ENCODE assay signal across 27 mouse cellular contexts in the genomic region with DNA sequence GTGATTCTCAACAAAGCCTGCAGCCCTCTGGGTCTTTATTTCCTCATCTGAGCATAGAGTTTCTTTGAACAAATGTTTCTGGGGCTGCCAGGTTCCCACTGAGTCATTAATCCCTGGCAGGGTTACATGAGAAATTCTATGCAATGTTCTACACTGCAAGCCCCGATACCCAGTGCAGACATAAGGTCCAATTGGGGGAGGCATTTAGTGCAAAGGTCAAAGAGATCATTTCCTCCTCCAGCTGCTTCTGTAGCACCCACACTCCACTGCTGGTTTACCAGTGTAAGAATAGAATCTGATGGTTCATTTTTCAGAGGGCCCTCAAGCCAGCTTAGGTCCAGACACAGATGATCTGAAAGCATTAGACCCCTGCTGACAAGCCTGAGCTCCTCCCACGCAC. TPM values are rescaled to one million over a fixed set of nuclear protein-coding genes. Genes with fewer than 3 reads are reported as not detected.
DNase-seq lines count a peak whose midpoint lies in the region; ATAC-seq lines count a peak whose summit lies in the region.
"Had no signal": no experiment of that assay in that cellular context is flagged by ENCODE, and none has a peak within 500 bp of the region (broad histone marks: within the 10 kb centered on the region; RNA-seq: fewer than 3 reads in every experiment).

No protein-coding gene starts in this region.

- H3K36me3 ChIP-seq in kidney, embryonic 16.5 days (ENCODE audit: insufficient read depth, low read length), result no peaks in the 10 kb centered on the region
- H3K36me3 ChIP-seq in kidney, embryonic 15.5 days, result no peaks in the 10 kb centered on the region
- no peaks in the 10 kb centered on the region for H3K36me3 ChIP-seq in forebrain, embryonic 12.5 days (replicated peaks)
- H3K36me3 ChIP-seq: heart, embryonic 13.5 days; hindbrain, embryonic 13.5 days; limb, embryonic 12.5 days; neural tube, embryonic 15.5 days had no signal

- DNase-seq in cerebellum, adult 18-20 months, result peak; percentile 58 to 66
- DNase-seq in cerebellum, postnatal 25 days, result peak; percentile 63
- DNase-seq in gonadal fat pad, adult 2 months (ENCODE audit: low read depth), result peak; percentile 22
- no peak for DNase-seq in testis, postnatal 10 days (ENCODE audit: low spot score)
- no peak for DNase-seq in embryo, embryonic 9.5 days (ENCODE audit: extremely low spot score)
- DNase-seq: adrenal gland, postnatal 36 days; gastrocnemius, postnatal 25 days; heart, adult 2 months; heart, postnatal 36 days; kidney, adult 11 months; layer of hippocampus, postnatal 36 days; liver, postnatal 0 days; thymus, postnatal 36 days had no signal

- H3K9me3 ChIP-seq in kidney, embryonic 16.5 days (ENCODE audit: low read length), result no peaks in the 10 kb centered on the region
- H3K9me3 ChIP-seq in kidney, embryonic 15.5 days (replicated peaks), result no peaks in the 10 kb centered on the region
- H3K9me3 ChIP-seq in forebrain, embryonic 12.5 days, result no peaks in the 10 kb centered on the region
- H3K9me3 ChIP-seq: heart, embryonic 13.5 days; hindbrain, embryonic 13.5 days; limb, embryonic 12.5 days; neural tube, embryonic 15.5 days had no signal

- no peaks in the 10 kb centered on the region for H3K4me1 ChIP-seq in kidney, embryonic 16.5 days (ENCODE audit: insufficient read depth, low read length)
- no peaks in the 10 kb centered on the region for H3K4me1 ChIP-seq in kidney, embryonic 15.5 days
- no peaks in the 10 kb centered on the region for H3K4me1 ChIP-seq in forebrain, embryonic 12.5 days
- H3K4me1 ChIP-seq: heart, embryonic 13.5 days; hindbrain, embryonic 13.5 days; limb, embryonic 12.5 days; neural tube, embryonic 15.5 days had no signal

- no peak overlapping the region for H3K9ac ChIP-seq in kidney, embryonic 16.5 days (replicated peaks; ENCODE audit: low read length)
- no peak overlapping the region for H3K9ac ChIP-seq in kidney, embryonic 15.5 days
- no peak overlapping the region for H3K9ac ChIP-seq in forebrain, embryonic 12.5 days
- H3K9ac ChIP-seq: heart, embryonic 13.5 days; hindbrain, embryonic 13.5 days; limb, embryonic 12.5 days; liver, postnatal 0 days; neural tube, embryonic 15.5 days had no signal

- ATAC-seq in kidney, embryonic 16.5 days (ENCODE audit: low FRiP score, low TSS enrichment), result peak; percentile 39; the same call in 1 of the 2 replicates
- ATAC-seq in kidney, embryonic 15.5 days (replicated peaks; ENCODE audit: low FRiP score), result no peak
- no peak for ATAC-seq in forebrain, embryonic 12.5 days (ENCODE audit: low FRiP score)
- ATAC-seq: CD4-positive, CD25-positive, alpha-beta regulatory T cell, adult 4 months; forebrain, embryonic 16.5 days; liver, postnatal 0 days; lung, postnatal 0 days had no signal

- no peaks in the 10 kb centered on the region for H3K27me3 ChIP-seq in kidney, embryonic 16.5 days (ENCODE audit: insufficient read depth, low read length)
- no peaks in the 10 kb centered on the region for H3K27me3 ChIP-seq in kidney, embryonic 15.5 days
- H3K27me3 ChIP-seq in forebrain, embryonic 12.5 days, result no peaks in the 10 kb centered on the region
- H3K27me3 ChIP-seq: heart, embryonic 13.5 days; hindbrain, embryonic 13.5 days; limb, embryonic 12.5 days; neural tube, embryonic 15.5 days had no signal

- no peak overlapping the region for H3K4me3 ChIP-seq in kidney, embryonic 16.5 days (ENCODE audit: low read length)
- H3K4me3 ChIP-seq in kidney, embryonic 15.5 days (replicated peaks), result no peak overlapping the region
- no peak overlapping the region for H3K4me3 ChIP-seq in forebrain, embryonic 12.5 days (replicated peaks)
- H3K4me3 ChIP-seq: heart, adult 2 months; heart, embryonic 13.5 days; hindbrain, embryonic 13.5 days; limb, embryonic 12.5 days; neural tube, embryonic 15.5 days had no signal

- H3K27ac ChIP-seq in kidney, embryonic 16.5 days (ENCODE audit: low read length), result no peak overlapping the region
- H3K27ac ChIP-seq in kidney, embryonic 15.5 days, result no peak overlapping the region
- no peak overlapping the region for H3K27ac ChIP-seq in forebrain, embryonic 12.5 days
- H3K27ac ChIP-seq: heart, adult 2 months; heart, embryonic 13.5 days; hindbrain, embryonic 13.5 days; kidney, postnatal 0 days; limb, embryonic 12.5 days; macrophage; neural tube, embryonic 15.5 days had no signal

- H3K4me2 ChIP-seq in kidney, embryonic 16.5 days (replicated peaks; ENCODE audit: low read depth, low read length), result no peak overlapping the region
- no peak overlapping the region for H3K4me2 ChIP-seq in kidney, embryonic 15.5 days
- H3K4me2 ChIP-seq in forebrain, embryonic 12.5 days, result no peak overlapping the region
- H3K4me2 ChIP-seq: heart, embryonic 13.5 days; hindbrain, embryonic 13.5 days; limb, embryonic 12.5 days; liver, embryonic 11.5 days; midbrain, embryonic 11.5 days; neural tube, embryonic 15.5 days had no signal

- 36% methylated on average over 2 of the region's 2 CpGs for WGBS in kidney, embryonic 16.5 days
- WGBS in kidney, embryonic 15.5 days, result 30% methylated on average over 2 of the region's 2 CpGs
- 54% methylated on average over 2 of the region's 2 CpGs for WGBS in forebrain, embryonic 12.5 days

RNA-seq across cellular contexts. Expression of a gene that starts 14.7 kb away (rescaled TPM):
- polyA plus RNA-seq in kidney, embryonic 16.5 days (2015; fragmentation: Nextera tagmentation; extraction: Ambion mirVana), result 0.05 and 0.06 TPM in 2 replicates
- polyA plus RNA-seq in kidney, embryonic 15.5 days (2015; fragmentation: Nextera tagmentation; extraction: Ambion mirVana), result 0.24 and 0.44 TPM in 2 replicates
- polyA plus RNA-seq in gonadal fat pad, adult 2 months (2012; rRNA removed), result 0.01 TPM in 1 of 2 replicates, not detected in the other
- polyA plus RNA-seq in forebrain, embryonic 12.5 days (2016; fragmentation: Nextera tagmentation; extraction: Ambion mirVana), result 1.0 and 2.4 TPM in 2 replicates
- polyA plus RNA-seq: CD4-positive, CD25-positive, alpha-beta regulatory T cell, adult 4 months; liver, postnatal 0 days; macrophage had no signal

Comparison
In these comparisons a context has a peak if more than half of its experiments do, and no peak if none do; other contexts are left out.
1. DNase-seq: peak in cerebellum, adult 18-20 months (2 of 2), cerebellum, postnatal 25 days (2 of 2) and gonadal fat pad, adult 2 months (single experiment); none in testis, postnatal 10 days (single experiment) and embryo, embryonic 9.5 days (single experiment).